In genomic region chr3:65670216-65670615, GRCm38 (mm10) we compare ENCODE assay signal across 12 mouse cellular contexts. TPM values are rescaled to one million over a fixed set of nuclear protein-coding genes. Genes with fewer than 3 reads are reported as not detected.
DNase-seq lines count a peak whose midpoint lies in the region; ATAC-seq lines count a peak whose summit lies in the region.
"Had no signal": no experiment of that assay in that cellular context is flagged by ENCODE, and none has a peak within 500 bp of the region (broad histone marks: within the 10 kb centered on the region; RNA-seq: fewer than 3 reads in every experiment).

No protein-coding gene starts in this region.

- H3K4me1 ChIP-seq in hindbrain, embryonic 12.5 days: peaks cover 13% of the 10 kb centered on the region
- no peaks in the 10 kb centered on the region; the same call in 1 of the 2 replicates for H3K4me1 ChIP-seq in intestine, embryonic 16.5 days (ENCODE audit: control insufficient read depth, insufficient read depth, low read length)
- peaks cover 3% of the 10 kb centered on the region; the same call in 1 of the 2 replicates for H3K4me1 ChIP-seq in forebrain, embryonic 11.5 days (replicated peaks; ENCODE audit: control insufficient read depth, insufficient read depth, low read length)

- no peak overlapping the region for H3K9ac ChIP-seq in hindbrain, embryonic 12.5 days
- H3K9ac ChIP-seq in intestine, embryonic 16.5 days (ENCODE audit: low read depth, low read length): no peak overlapping the region
- H3K9ac ChIP-seq in forebrain, embryonic 11.5 days (ENCODE audit: low read length): no peak overlapping the region; the same call in 1 of the 2 replicates
- H3K9ac ChIP-seq: midbrain, embryonic 12.5 days had no signal

- no peaks in the 10 kb centered on the region for H3K36me3 ChIP-seq in hindbrain, embryonic 12.5 days
- no peaks in the 10 kb centered on the region for H3K36me3 ChIP-seq in intestine, embryonic 16.5 days (ENCODE audit: control insufficient read depth, insufficient read depth, low read length)
- H3K36me3 ChIP-seq in forebrain, embryonic 11.5 days (ENCODE audit: control insufficient read depth, insufficient read depth, low read length): no peaks in the 10 kb centered on the region
- H3K36me3 ChIP-seq: midbrain, embryonic 12.5 days had no signal

- no peaks in the 10 kb centered on the region for H3K9me3 ChIP-seq in hindbrain, embryonic 12.5 days (replicated peaks)
- no peaks in the 10 kb centered on the region for H3K9me3 ChIP-seq in intestine, embryonic 16.5 days (ENCODE audit: control insufficient read depth, low read length)
- H3K9me3 ChIP-seq in forebrain, embryonic 11.5 days (ENCODE audit: control insufficient read depth, low read length): no peaks in the 10 kb centered on the region
- H3K9me3 ChIP-seq: midbrain, embryonic 12.5 days had no signal

- ATAC-seq in hindbrain, embryonic 12.5 days (ENCODE audit: low FRiP score): no peak
- ATAC-seq in intestine, embryonic 16.5 days: no peak
- ATAC-seq in forebrain, embryonic 11.5 days (replicated peaks; ENCODE audit: low FRiP score): no peak
- ATAC-seq: intestine, postnatal 0 days had no signal

- 63% methylated on average over 6 of the region's 6 CpGs for WGBS in hindbrain, embryonic 12.5 days
- 70% methylated on average over 6 of the region's 6 CpGs for WGBS in intestine, embryonic 16.5 days
- 58% methylated on average over 6 of the region's 6 CpGs for WGBS in forebrain, embryonic 11.5 days

- peak overlapping the region; percentile 52 for H3K27ac ChIP-seq in hindbrain, embryonic 12.5 days
- H3K27ac ChIP-seq in intestine, embryonic 16.5 days (ENCODE audit: low read length): no peak overlapping the region
- H3K27ac ChIP-seq in forebrain, embryonic 11.5 days (ENCODE audit: low read depth, low read length): no peak overlapping the region
- H3K27ac ChIP-seq: midbrain, embryonic 12.5 days had no signal

- H3K27me3 ChIP-seq in hindbrain, embryonic 12.5 days: peaks cover 5% of the 10 kb centered on the region; the same call in 1 of the 2 replicates
- no peaks in the 10 kb centered on the region for H3K27me3 ChIP-seq in intestine, embryonic 16.5 days (replicated peaks; ENCODE audit: control insufficient read depth, insufficient read depth, low read length)
- no peaks in the 10 kb centered on the region for H3K27me3 ChIP-seq in forebrain, embryonic 11.5 days (ENCODE audit: control insufficient read depth, insufficient read depth, low read length)

- H3K4me2 ChIP-seq in hindbrain, embryonic 12.5 days (replicated peaks): no peak overlapping the region
- no peak overlapping the region for H3K4me2 ChIP-seq in intestine, embryonic 16.5 days (ENCODE audit: low read depth, low read length)
- no peak overlapping the region for H3K4me2 ChIP-seq in forebrain, embryonic 11.5 days (ENCODE audit: low read depth, low read length, severe bottlenecking)
- H3K4me2 ChIP-seq: midbrain, embryonic 12.5 days had no signal

- no peak overlapping the region for H3K4me3 ChIP-seq in hindbrain, embryonic 12.5 days
- no peak overlapping the region for H3K4me3 ChIP-seq in intestine, embryonic 16.5 days (ENCODE audit: low read length)
- no peak overlapping the region for H3K4me3 ChIP-seq in forebrain, embryonic 11.5 days (ENCODE audit: low read depth, low read length)
- H3K4me3 ChIP-seq: midbrain, embryonic 12.5 days had no signal

- DNase-seq in cerebellum, postnatal 14 days: peak; percentile 33 to 54
- no peak for DNase-seq in cerebellum, adult 11 months
- peak; percentile 10 for DNase-seq in 3134 (ENCODE audit: extremely low read depth, insufficient read length, low spot score)
- DNase-seq in kidney, postnatal 4 days: peak; percentile 26 to 48
- DNase-seq in forebrain, embryonic 11.5 days (ENCODE audit: low spot score): no peak
- DNase-seq in thymus, adult 18-20 months: no peak
- DNase-seq: cerebellum, adult 8-10 months; lung, adult 2 months had no signal

RNA-seq across cellular contexts. Expression of gene Lekr1, which starts 4.2 kb away (rescaled TPM):
- polyA plus RNA-seq in hindbrain, embryonic 12.5 days (2016; fragmentation: Nextera tagmentation; extraction: Ambion mirVana): 7.6 and 8.3 TPM in 2 replicates
- polyA plus RNA-seq in intestine, embryonic 16.5 days (2015; fragmentation: Nextera tagmentation; extraction: Ambion mirVana): 6.2 and 7.3 TPM in 2 replicates
- 6.4 TPM in 2 replicates for polyA plus RNA-seq in forebrain, embryonic 11.5 days (2014; fragmentation: Nextera tagmentation; extraction: Ambion mirVana)

Comparison
In these comparisons a context has a peak if more than half of its experiments do, and no peak if none do; other contexts are left out.
1. DNase-seq: peak in cerebellum, postnatal 14 days (2 of 2), 3134 (single experiment) and kidney, postnatal 4 days (2 of 2); none in cerebellum, adult 11 months (single experiment), forebrain, embryonic 11.5 days (single experiment) and thymus, adult 18-20 months (0 of 2).